Mouse (Mus musculus) heart, adult 11 months (tissue): ENCODE measurements around the gene Gpd1l.

Experiments
- DNase-seq: peaks from one replicate; pipeline ENCODE4 v3.0.0; 2022

Gpd1l gene

GRCm38 (mm10) chr9:114925571-114925970, 8.2 kb downstream of the Gpd1l start:
- DNase-seq: peak; percentile 59

GRCm38 (mm10) chr9:114925039-114925438, 8.7 kb downstream of the Gpd1l start:
- peak; percentile 83 for DNase-seq

- peak; percentile 66 for DNase-seq
These were observed 9.3 kb downstream of the Gpd1l start for GRCm38 (mm10) chr9:114924511-114924910.

DNA sequence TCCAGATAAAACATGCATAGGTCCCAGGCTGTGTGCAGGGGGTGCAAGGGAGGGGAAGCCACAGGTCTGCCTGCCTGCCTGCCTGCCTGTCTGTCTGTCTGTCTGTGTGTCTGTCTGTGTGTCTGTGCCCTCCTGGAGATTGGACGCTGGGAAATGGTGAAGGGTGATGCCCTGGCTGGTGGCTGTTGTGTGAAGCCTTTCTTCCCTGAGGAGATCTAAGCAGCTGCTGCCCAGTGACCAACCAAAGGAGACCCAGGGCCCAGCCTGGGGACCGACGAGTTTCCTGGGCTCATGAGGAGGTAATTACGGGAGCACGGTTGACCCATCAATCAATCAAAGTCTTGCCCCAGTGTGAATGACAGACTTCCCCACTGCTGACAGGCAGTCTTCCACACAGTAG, 11.6 kb downstream of the Gpd1l start:
- peak; percentile 78 for DNase-seq

DNA sequence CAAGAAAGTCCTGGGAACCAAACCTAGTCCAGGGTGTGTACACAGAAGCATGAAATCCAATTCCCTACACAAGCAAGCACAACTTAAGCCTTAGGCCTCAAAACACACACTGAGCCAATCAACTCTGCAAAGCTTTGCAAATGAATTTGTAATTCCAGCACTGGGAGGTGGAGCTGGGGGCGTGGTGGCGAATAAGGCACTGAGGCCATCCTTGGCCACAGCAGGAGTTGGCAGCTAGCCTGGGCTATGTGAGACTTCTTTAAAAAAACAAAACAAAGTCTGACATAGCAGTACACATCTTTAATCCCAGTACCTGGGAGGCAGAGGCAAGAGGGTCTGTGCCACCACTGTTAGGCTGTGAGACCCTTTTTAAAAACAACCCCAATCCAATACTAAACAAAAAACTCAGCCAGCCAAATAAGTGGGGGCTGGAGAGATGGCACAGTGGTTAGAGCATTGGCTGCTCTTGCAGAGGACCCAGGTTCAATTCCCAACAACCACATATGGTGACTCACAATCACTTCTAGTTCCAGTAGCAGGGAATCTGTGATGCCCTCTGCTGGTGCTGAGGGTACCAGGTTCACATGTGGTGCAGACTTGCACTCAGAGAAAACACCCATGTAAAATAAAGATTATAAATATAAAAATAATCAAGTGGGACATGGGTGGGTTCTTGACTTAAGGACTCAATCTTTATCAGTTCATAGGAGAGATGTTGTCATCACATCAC, 12.3 kb downstream of the Gpd1l start:
- DNase-seq: peak; percentile 90

GRCm38 (mm10) chr9:114920569-114920968, 13.2 kb downstream of the Gpd1l start:
- no peak for DNase-seq

GRCm38 (mm10) chr9:114912680-114913649, 20.8 kb downstream of the Gpd1l start:
- peak; percentile 94 for DNase-seq

GRCm38 (mm10) chr9:114907509-114907908, 26.3 kb downstream of the Gpd1l start:
- DNase-seq: peak; percentile 94

DNA sequence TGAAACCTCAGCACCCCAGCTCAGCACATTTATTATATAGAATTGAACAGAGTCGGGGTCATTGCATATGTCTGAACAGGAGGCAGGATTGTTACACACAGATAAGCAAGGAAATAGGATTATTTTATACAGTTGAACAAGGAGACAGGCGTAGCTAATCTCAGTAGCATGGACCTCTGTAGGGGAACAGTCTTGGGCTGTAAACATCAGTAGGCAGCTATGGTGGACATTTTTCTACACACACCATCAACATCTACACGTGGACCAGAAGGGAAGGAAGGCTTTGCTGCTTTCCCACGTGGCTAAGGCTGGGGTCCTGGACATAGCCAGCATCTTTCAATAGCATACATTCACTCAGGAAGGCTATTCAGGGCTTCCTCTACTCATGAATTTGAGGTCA, 37.9 kb downstream of the Gpd1l start:
- DNase-seq: no peak

- DNase-seq: no peak
These were observed 40.8 kb downstream of the Gpd1l start for GRCm38 (mm10) chr9:114892974-114893373.

DNA sequence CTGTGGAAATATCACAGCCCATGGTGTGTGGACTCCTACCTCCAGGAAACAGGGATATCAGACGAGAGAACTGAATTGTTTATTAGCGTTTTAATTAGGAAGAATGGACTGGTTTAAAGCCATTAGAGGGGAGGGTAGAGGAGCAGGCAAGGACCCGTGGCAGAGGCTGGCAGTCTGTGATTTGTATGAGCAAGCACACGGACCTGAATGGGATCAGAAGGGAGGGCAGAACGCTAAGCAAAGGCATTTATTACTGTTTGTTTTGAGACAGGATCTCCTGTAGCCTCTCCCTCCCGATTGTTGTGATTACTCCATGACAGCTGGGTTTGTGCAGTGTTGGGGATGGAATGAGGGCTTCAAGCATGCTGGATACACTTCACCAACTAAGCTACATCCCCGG, 43.4 kb downstream of the Gpd1l start:
- no peak for DNase-seq

- no peak for DNase-seq
These were observed 44.9 kb downstream of the Gpd1l start for GRCm38 (mm10) chr9:114888856-114889407.

- DNase-seq: no peak
These were observed 46.1 kb downstream of the Gpd1l start for GRCm38 (mm10) chr9:114887699-114888098.

DNA sequence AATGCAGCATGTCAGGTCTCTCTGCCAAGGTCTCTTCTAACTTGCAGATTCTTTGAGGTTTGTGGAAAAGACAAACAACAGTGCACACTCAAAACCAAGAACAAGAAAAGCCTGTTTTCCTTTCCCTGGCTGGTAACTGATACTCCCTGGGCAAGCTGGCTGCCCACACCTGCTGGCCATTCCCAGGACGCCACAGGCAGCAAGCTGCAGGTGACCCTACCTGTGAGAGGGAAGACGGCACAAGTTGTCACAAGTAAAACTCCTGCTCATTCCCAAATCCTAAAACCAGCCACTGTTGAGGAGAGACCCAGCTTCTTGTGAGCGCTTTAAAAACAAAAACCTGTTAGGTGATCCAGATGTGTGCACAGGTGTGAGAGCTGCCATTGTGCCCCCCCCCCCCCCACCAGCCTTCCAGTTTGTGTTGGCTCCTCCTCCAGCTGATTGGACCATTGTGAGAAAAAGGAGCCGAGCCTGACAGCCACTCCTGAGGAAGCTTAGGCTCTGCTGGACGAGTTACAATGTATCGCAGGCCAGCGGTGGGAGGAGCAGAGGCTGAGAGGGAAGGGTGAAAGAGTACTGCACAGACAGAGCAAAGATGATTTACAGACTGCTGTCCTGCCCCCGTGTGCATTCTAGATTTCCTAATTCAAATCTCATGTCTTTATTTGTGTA, 47.7 kb downstream of the Gpd1l start:
- DNase-seq: no peak

GRCm38 (mm10) chr9:114885564-114885963, 48.2 kb downstream of the Gpd1l start:
- no peak for DNase-seq

DNA sequence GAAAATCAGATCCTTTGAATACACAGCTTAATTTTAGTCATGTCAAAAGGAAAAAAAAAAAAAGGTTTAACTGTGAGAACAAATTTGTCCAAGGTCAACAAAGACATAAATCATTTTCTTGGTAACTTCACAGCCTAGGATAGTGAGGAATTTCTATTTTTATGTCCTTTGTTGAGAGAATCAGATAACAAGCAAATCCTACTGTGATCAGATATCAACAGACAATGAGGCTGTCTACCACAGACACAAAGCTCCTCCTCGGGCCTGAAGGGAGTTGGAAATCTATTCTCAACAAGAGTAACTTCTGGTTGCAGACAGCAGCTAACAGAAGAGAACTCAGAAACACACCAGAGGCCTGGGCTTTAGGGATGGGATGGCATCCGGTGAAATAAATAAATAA, 51.8 kb downstream of the Gpd1l start:
- DNase-seq: no peak

DNA sequence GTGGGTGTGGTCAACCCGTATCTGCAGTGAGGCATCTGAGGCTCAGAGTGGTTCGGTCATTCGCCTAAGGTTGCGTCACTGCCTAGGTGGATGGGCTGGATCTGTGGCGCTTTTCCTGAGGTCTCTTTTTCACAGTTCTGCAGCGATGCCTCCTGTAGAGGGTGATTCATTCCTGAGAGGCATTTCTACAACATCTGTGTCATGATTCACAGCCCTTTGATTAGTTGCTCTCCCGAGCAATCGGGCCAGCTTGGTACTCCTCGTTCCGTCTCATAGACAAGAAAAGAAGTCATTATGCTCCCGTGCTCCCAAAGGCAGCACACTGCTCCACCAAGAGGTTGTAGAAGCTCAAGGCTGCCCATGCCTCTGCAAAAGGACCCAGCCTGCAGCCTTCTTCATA, 78.5 kb downstream of the Gpd1l start:
- no peak for DNase-seq

DNA sequence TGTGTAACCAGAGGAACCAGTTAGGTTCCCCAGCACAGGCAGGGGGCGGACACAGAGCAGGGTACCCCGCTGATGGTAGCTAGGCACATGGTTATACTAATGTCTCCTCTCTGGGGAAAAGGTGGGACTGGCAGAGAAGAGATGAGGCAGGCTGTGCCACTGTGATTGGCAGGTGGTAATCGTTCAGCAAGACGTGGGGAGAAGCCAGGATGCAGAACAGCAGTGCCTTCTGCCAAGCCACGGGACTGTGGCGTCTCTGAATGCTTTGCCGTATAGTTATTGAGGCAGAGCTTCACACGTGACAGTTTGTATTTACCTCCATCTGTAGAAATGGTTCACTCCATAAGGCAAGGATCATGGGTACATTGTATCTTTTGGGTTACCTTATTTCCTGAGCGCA, 79.1 kb downstream of the Gpd1l start:
- no peak for DNase-seq

DNA sequence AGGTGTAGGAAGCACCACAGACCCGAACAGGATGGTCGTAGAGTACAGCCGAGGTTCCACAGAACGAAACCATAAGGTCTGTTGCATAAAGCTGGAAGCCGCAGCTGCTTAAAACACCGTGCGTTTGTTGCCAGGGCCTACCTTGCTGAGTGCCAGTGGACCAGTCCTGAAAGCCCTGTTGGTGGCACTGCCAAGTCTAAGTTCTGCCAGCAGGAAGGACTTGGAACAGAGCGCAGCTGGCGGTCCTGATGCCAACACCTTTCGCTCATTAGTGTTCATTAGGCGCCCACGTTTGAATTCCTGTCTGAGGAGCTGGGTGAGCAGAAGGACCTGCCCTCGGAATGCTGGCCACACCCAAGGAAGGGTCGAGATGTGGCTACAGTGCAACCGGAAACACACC, 80.5 kb downstream of the Gpd1l start:
- DNase-seq: peak; percentile 93

DNA sequence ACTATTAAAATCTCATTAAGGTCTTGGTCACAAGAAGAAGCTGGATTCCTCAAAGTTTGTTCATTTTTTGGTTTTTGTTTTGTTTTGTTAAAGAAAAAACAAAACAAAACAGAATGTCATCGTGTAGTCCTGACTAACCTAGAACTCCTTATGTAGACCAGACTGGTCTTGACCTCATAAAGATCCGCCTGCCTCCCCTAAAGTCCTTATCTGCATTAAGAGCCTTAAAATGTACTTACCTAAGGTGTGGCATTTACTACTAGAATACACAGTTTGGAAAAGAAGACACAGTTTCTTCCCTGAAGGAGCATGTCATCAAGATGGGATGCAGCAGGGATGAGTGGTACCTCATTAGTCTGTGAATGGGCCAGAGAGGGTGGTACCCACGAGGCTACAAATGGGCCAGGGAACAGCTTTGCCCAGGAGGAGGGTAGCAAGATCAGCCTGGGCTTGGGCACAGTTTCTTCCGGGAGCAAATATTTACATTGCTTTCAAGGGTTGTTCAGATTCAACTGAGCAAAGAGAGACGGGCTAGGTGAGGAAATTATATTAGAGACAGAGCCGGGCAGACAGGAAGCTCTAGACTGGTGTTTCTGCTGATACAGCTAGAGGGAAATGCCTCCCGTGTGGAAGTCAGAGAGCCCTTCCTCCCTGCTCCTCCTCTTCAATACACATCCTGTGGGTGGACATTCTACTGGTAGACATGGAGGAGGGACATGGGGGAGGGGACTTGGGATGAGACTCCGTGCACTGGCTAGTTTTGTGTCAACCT, 82.2 kb downstream of the Gpd1l start:
- peak; percentile 87 for DNase-seq
